Mouse (Mus musculus) bone marrow macrophage, adult 2 months (primary cell): ENCODE results near the gene Rabif.

Source experiments
- CTCF ChIP-seq: IDR thresholded peaks from 2 replicates; pipeline ENCODE4 v1.5.1; 2012; ENCODE audit warnings: low read depth, mild to moderate bottlenecking, low read length, moderate library complexity
- POLR2A ChIP-seq: IDR thresholded peaks from 2 replicates; pipeline ENCODE4 v1.6.1; 2012; ENCODE audit warnings: mild to moderate bottlenecking, low read depth, low read length, borderline replicate concordance

- TF ChIP-seq CTCF (no peak), POLR2A (no peak)
These were observed 17.7 kb downstream of the Rabif start for GRCm38 (mm10) chr1:134512183-134512582.
